Mouse (Mus musculus) kidney, postnatal 10 days (tissue): Measurements from ENCODE around the gene Epop.

Source experiments
- DNase-seq: peaks from one replicate; pipeline ENCODE4 v3.0.0; 2021; ENCODE audit warnings: mixed read lengths

Gene Epop

DNA sequence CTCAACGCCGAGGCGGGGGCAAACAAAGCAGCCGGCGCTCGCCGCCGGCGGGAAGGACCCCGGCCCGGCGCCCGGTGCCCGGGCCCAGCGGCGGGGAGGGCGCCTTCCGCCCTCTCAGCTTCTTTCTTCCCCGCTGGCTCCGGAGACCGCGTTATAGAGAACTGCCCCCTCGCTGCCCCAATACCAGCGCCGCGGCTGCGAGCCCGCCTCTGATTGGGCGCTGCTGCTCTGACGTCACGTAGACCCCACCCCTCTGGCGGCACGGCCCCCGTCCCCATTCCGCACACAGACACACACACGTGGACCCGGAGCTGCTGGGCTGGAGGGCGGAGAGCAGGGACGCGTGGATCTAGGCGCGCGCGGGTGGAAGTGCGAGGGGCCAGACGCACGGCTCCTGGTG lies at the start of gene Epop:
TSS of gene Epop (minus strand) at position 127 of the 400 bp plus-strand sequence.
- DNase-seq: peak; percentile 94

- no peak for DNase-seq
Observed at GRCm38 (mm10) chr11:97678301-97678700, 48.8 kb upstream of the Epop start.

GRCm38 (mm10) chr11:97677842-97678241 lies 48.3 kb upstream of the Epop start:
- DNase-seq: no peak

DNA sequence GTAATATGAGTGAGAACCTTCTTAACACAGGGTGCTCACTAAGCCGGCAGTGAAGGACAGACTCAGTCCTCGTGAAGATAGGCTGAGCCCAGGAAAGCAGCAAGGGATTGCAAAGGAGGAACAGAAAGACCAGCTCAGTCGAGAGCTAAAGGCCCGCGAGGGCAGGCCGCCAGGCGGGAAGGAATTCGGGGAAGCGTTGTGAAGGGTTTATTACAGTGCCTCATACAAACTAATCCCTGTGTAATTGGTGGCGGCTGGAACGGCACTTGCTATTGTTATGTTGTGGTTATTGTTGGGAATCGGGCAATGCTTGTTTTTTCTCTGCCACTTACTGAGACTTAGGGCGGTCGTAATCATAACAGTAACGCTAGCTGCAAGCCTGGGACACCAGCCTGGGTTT lies 47.9 kb upstream of the Epop start:
- DNase-seq: peak; percentile 57

- no peak for DNase-seq
Observed at GRCm38 (mm10) chr11:97676050-97676754, 46.7 kb upstream of the Epop start.

GRCm38 (mm10) chr11:97673148-97673547 lies 43.6 kb upstream of the Epop start:
- DNase-seq: no peak

DNA sequence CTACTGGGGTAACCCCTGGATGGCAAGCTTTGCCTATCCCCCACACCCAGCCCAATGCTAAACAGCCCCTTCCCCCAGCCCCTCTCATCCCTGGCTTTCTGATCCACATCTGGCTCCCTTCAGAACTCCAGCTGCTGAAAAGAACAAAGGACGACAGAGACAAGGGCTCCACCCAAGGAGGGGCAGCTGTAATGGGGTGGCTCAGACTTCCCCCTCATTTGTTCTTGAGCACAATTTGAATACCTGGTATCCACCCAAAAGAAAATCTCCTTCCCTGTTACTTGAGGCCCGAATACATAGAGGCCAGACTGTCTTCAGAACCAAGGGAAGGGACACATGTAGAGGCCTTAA lies 41.6 kb upstream of the Epop start:
- no peak for DNase-seq

DNA sequence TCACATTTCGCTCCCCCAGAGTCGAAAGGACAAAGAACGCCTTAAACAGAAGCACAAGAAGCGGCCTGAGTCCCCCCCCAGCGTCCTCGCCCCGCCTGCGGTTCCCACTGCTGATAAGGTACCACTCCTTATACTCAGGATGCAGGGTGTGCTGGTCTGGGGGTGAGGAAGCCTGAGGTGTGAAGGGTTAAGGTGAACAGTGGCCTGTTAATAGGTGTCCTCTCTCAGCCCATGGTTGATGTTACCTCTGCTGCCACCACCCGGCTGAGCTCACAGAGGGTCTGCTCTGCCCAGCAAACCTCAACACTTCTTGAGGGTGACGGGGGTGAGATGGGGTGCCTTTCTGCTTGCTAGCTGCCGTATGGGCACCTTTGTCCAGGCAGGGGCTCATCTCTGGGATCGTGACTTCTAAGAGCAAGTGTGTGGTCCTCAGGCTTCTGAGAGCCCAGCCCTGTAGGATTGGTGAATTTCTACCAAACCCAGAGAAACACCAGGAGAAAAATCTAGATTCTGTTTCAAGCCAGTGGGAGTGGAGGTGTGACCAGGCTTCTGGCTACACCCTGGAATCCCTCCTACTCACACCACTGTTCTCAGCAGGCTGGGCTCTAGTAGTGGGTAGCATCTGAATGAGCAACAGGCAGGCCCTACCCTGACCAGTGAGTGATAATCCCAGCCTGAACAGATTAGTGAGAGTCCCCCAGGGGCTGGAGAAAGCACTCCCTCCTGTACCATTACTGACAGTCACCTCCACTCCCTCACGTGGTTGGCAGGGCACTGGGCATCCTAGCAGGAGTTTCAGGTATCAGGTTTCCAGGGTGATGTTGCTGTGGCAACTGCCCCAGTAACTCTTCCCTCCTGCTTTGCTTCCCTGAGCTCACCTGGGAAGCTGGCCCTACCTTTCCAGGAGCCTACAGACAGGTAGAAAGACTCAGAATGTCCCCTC lies 41.0 kb upstream of the Epop start:
- no peak for DNase-seq

DNA sequence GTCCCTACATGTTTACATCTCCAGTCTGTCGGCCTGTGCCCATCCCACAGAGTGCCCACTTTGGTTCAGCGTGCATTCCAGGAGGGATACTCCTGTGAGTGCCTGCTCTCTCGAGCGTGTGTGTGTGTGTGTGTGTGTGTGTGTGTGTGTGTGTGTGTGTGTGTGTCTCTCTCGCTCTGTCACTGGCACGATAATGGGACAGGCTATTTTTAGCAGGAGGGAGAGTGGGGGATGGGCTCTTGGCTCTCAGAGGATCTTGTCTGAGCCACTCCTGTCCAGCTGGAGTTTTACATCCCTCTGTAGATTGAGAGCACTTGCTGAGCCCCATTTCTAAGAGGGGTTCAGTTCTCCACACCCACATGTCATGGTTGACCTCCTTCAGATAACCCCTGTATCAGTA lies 40.3 kb upstream of the Epop start:
- peak; percentile 86 for DNase-seq

- peak; percentile 57 for DNase-seq
Observed at GRCm38 (mm10) chr11:97669268-97669667, 39.8 kb upstream of the Epop start.

DNA sequence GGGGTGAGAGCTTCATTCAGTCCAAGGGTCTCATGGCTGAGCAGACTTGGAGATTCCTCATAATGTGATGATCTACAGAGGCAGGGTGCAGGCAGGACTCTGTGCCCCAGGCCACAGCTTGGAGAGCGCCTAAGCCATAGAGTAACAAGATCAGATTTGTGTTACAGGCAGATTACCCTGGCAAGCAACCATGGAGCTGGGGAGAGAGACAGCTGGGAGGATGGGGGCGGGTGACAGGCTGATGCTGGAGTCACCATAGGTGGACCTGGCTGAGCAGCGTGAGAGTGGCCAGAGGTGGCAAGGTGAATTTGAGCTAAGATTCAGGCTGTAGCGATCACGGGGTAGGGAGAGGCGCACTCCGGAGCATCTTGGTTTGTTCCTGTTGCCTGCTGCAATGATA lies 38.7 kb upstream of the Epop start:
- DNase-seq: no peak

- DNase-seq: no peak
Observed at GRCm38 (mm10) chr11:97666794-97667193, 37.3 kb upstream of the Epop start.

DNA sequence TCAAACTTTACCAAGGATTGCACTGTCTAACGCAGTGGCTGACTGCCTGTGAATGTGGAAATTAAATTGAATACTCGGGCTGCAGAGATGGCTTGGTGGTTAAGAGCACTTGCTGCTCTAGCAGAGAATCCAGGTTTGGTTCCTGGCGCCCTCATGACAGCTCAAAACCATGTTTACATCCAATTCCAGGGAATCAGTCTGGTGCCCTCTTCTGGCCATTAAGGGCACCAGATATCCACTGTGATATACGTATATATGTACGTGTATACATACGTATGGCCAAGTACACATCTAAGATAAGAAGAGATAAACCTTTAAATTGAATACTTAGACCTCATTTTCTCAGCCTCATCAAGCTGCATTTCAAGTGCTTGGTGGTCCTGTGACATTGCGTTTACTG lies 36.7 kb upstream of the Epop start:
- DNase-seq: no peak

DNA sequence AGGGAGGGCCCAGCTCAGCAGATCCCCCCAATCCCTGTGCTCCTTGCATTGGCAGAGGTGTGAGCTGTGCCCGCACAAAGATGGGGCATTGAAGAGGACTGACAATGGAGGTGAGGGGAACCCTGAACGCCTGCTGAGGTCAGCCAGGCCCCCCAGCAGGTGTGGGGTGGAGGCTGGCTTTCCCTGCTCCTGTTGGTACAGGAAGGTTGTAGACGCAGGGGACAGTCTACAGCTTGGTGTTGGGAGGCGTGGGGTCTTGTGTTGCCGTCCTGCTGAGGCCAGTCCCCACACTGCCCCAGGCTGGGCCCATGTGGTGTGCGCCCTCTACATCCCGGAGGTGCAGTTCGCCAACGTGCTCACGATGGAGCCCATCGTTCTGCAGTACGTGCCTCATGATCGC lies 35.9 kb upstream of the Epop start:
- no peak for DNase-seq

GRCm38 (mm10) chr11:97664771-97665240 lies 35.3 kb upstream of the Epop start:
- peak; percentile 50 for DNase-seq

DNA sequence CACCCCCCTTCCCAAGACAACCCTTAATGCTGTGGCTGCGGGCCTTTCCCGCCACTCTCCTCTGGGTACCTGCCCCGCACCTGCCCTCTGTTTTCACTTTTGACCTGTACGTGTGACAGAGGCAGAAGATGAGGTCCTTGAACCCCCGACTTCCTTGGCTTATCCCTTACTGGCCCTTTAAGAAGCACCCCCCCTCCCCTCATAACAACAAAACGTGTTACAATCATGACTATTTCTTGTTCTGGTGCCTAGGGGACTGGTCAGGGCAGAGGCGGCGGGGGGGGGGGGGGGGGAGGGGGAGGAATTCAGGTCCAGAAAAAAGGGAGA lies 34.8 kb upstream of the Epop start:
- DNase-seq: no peak

- DNase-seq: peak; percentile 76
Observed at GRCm38 (mm10) chr11:97663528-97664338, 34.2 kb upstream of the Epop start.

GRCm38 (mm10) chr11:97662893-97663527 lies 33.5 kb upstream of the Epop start, which contains the start of gene Mllt6:
TSS of gene Mllt6 (plus strand) at chr11:97663414.
- peak; percentile 89 for DNase-seq

DNA sequence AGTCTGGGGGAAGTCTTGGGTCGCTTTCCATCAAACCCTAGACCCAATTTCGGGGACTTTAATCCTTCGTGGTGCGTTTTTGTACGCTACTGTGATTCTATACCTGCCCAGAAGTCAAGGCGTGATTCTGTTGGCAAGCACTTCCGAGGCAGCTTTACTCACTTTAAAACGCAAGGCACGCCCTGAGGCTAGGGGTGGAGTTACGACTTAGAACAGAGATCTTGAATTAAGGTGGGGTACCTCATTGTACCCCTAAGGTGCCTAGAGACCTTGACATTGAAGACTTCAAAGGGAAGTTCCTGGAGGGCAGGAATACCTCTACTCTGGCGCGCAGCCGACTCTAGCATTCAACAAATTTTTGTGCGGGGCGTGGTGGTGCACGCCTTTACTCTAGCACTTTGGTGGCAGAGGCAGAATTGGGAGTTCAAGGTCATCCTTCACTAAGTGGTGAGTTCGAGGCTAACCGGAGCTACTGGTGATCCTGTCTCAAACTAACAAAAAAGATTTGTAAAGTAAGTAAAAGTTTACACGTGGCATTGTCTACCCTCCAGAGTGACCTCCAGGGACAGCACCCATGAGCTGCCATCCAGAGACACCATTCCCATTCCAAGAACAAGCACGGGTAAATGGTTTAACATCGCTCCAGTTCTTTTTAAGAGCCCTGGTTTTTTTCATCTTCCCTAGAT lies 32.8 kb upstream of the Epop start:
- DNase-seq: peak; percentile 70

- peak; percentile 83 for DNase-seq
Observed at GRCm38 (mm10) chr11:97661648-97662133, 32.2 kb upstream of the Epop start.

DNA sequence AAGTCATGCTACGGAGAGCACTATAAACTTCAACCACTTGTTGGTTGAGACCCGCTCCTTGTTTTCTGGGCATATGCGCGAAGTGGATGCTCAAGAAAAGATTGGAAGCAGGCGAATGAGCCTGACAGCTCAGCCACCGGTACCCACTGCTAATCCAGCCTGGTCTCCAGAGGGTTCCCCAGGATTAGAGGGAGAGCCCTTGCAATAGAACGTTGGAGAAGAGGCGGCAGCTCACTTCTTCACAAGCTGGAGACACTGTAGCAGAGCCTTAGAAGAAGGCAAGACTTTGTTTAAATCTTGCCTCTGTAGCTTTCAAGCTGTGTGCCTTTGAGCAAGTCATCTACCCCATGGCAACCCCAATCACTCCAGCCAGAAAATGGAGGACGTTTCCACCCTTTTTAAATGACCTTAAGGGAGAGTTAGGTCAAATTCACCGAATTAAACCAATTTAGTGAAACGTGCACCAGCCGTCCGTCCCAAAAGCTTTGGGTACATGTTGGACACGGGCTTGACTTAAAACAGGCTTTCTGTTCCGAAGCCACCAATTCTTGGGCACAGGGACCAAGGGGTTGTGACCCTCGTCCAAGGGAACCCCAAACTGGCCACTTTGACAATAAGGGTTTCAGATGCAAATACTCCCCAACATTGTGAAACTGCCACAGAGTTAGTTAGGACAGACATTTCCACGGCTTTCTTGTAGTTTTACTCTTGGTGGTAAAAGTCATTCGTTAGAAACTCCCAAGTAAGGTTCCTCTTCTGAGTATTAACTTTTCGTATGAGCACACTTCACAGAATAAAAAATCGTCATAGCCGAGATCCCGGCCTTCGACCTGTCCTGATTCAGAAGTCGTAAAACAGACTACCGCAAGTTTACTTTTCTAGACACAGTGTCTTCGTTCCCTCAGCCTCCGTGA lies 31.5 kb upstream of the Epop start:
- peak; percentile 8 for DNase-seq
